Mouse (Mus musculus): ENCODE data around the gene Tcf7. TPM values are rescaled to one million over a fixed set of nuclear protein-coding genes. Genes with fewer than 3 reads are reported as not detected.
"Not testable (repeated sequence)": the region's sequence is repeated elsewhere in the genome, so short reads cannot be mapped to it uniquely, and the experiment has no call there.

Gene Tcf7
- total and polyA plus RNA-seq, 2 experiments from 2014 or later = 2.0 to 3.1 TPM

DNA sequence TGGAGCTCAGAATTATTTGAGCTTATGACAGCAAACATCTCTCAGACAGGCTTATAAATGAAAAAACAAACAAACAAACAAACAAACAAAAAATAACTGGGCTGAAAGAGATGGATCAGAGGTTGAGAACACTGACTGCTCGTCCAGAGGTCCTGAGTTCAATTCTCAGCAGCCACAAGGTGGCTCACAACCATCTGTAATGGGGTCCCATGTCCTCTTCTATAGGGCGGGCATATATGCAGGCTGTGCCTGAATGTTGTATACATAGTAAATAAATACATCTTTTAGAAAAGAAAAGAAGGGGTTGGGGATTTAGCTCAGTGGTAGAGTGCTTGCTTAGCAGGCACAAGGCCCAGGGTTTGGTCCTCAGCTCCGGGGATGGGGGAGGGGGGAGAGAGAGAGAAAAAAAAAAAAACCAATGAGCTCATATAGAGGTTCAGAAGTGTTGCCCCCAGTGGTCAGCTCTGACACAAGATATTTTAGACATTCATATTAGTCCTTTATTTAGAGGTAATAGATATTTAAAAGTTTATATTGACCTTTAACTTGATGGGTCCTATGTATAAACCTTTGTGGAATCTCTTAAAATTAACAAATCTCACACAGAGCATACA is 56.7 kb downstream of the Tcf7 start:
- Histone ChIP-seq H3K4me1 (ENCODE audit: insufficient read depth, low read length) (peaks cover 4% of the 10 kb centered on the region; the same call in 1 of the 2 replicates), H3K9ac (replicated peaks; ENCODE audit: low read length, poor library complexity, severe bottlenecking) (no peak overlapping the region), H3K4me2 (ENCODE audit: low read depth, low read length, poor library complexity, severe bottlenecking) (no peak overlapping the region), H3K27me3 (ENCODE audit: insufficient read depth, low read length) (0 out of 2 replicates have a peak, but pooled peaks cover 3% of the 10 kb centered on the region), H3K36me3 (ENCODE audit: insufficient read depth, low read length) (no peaks in the 10 kb centered on the region), H3K4me3 (ENCODE audit: low read depth, low read length) (no peak overlapping the region), H3K9me3 (ENCODE audit: low read length) (no peaks in the 10 kb centered on the region), H3K27ac (ENCODE audit: low read depth, low read length) (no peak overlapping the region)
- 59% methylated on average over 3 of the region's 3 CpGs for WGBS
- DNase-seq (ENCODE audit: low spot score) (no peak), ATAC-seq (ENCODE audit: low FRiP score) (no peak)
- no peak; the same call in 1 of the 2 replicates for TF ChIP-seq CTCF (IDR thresholded peaks at IDR 0.05)

- H3K4me2 ChIP-seq (ENCODE audit: low read depth, low read length, poor library complexity, severe bottlenecking) = peak overlapping the region; percentile 18; the same call in 1 of the 2 replicates
- 16% methylated on average over 19 of the region's 19 CpGs for WGBS
- DNase-seq (ENCODE audit: low spot score) (no peak), ATAC-seq (ENCODE audit: low FRiP score) (no peak)
- H3K27ac ChIP-seq (ENCODE audit: low read depth, low read length) = no peak overlapping the region
- 0 out of 2 replicates have a peak, but pooled peaks cover 3% of the 10 kb centered on the region for H3K27me3 ChIP-seq (ENCODE audit: insufficient read depth, low read length)
- H3K9me3 ChIP-seq (ENCODE audit: low read length) = no peaks in the 10 kb centered on the region
- no peaks in the 10 kb centered on the region for H3K36me3 ChIP-seq (ENCODE audit: insufficient read depth, low read length)
- H3K4me3 ChIP-seq (ENCODE audit: low read depth, low read length) = no peak overlapping the region
- no peaks in the 10 kb centered on the region for H3K4me1 ChIP-seq (ENCODE audit: insufficient read depth, low read length)
- TF ChIP-seq CTCF (IDR thresholded peaks at IDR 0.05) = no peak
- no peak overlapping the region for H3K9ac ChIP-seq (replicated peaks; ENCODE audit: low read length, poor library complexity, severe bottlenecking)
These were observed 58.7 kb downstream of the Tcf7 start for GRCm38 (mm10) chr11:52223968-52224682.

GRCm38 (mm10) chr11:52222891-52223290 is 59.9 kb downstream of the Tcf7 start:
- no peaks in the 10 kb centered on the region for H3K9me3 ChIP-seq (ENCODE audit: low read length)
- H3K9ac ChIP-seq (replicated peaks; ENCODE audit: low read length, poor library complexity, severe bottlenecking) = no peak overlapping the region
- no peak overlapping the region for H3K4me3 ChIP-seq (ENCODE audit: low read depth, low read length)
- H3K36me3 ChIP-seq (ENCODE audit: insufficient read depth, low read length) = no peaks in the 10 kb centered on the region
- DNase-seq (ENCODE audit: low spot score) = no peak
- 74% methylated on average over 6 of the region's 6 CpGs for WGBS
- no peaks in the 10 kb centered on the region for H3K4me1 ChIP-seq (ENCODE audit: insufficient read depth, low read length)
- no peak overlapping the region for H3K4me2 ChIP-seq (ENCODE audit: low read depth, low read length, poor library complexity, severe bottlenecking)
- peak; percentile 38 for TF ChIP-seq CTCF (IDR thresholded peaks at IDR 0.05)
- H3K27me3 ChIP-seq (ENCODE audit: insufficient read depth, low read length) = 0 out of 2 replicates have a peak, but pooled peaks cover 3% of the 10 kb centered on the region
- H3K27ac ChIP-seq (ENCODE audit: low read depth, low read length) = no peak overlapping the region
- ATAC-seq (ENCODE audit: low FRiP score) = no peak

DNA sequence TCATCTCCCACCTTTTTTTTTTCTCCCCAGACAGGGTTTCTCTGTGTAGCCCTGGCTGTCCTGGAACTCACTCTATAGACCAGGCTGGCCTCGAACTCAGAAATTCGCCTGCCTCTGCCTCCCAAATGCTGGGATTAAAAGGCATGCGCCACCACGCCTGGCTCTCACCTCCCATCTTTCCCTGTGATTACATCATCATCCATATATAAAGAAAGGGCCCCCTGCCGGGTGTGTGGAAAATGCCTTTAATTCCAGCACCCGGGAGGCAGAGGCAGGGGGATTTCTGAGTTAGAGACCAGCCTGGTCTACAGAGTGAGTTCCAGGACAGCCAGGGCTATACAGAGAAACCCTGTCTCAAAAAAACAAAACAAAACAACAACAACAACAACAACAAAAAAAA is 60.9 kb downstream of the Tcf7 start:
- ATAC-seq (ENCODE audit: low FRiP score) = not testable (repeated sequence)

GRCm38 (mm10) chr11:52220282-52220681 is 62.5 kb downstream of the Tcf7 start:
- Histone ChIP-seq H3K4me2 (ENCODE audit: low read depth, low read length, poor library complexity, severe bottlenecking) (no peak overlapping the region), H3K9me3 (ENCODE audit: low read length) (no peaks in the 10 kb centered on the region), H3K27me3 (ENCODE audit: insufficient read depth, low read length) (0 out of 2 replicates have a peak, but pooled peaks cover 3% of the 10 kb centered on the region), H3K36me3 (ENCODE audit: insufficient read depth, low read length) (no peaks in the 10 kb centered on the region), H3K27ac (ENCODE audit: low read depth, low read length) (no peak overlapping the region), H3K9ac (replicated peaks; ENCODE audit: low read length, poor library complexity, severe bottlenecking) (no peak overlapping the region), H3K4me3 (ENCODE audit: low read depth, low read length) (no peak overlapping the region), H3K4me1 (ENCODE audit: insufficient read depth, low read length) (no peaks in the 10 kb centered on the region)
- peak; percentile 78 for DNase-seq (ENCODE audit: low spot score)
- WGBS = 6% methylated on average over 4 of the region's 4 CpGs
- ATAC-seq (ENCODE audit: low FRiP score) = peak; percentile 68; the same call in 1 of the 2 replicates
- peak; percentile 84 for TF ChIP-seq CTCF (IDR thresholded peaks at IDR 0.05)

More for the DNA sequence above, 60.9 kb downstream of the Tcf7 start:
- H3K27me3 ChIP-seq (ENCODE audit: insufficient read depth, low read length); H3K9ac ChIP-seq (replicated peaks; ENCODE audit: low read length, poor library complexity, severe bottlenecking); H3K4me1 ChIP-seq (ENCODE audit: insufficient read depth, low read length); DNase-seq (ENCODE audit: low spot score); H3K27ac ChIP-seq (ENCODE audit: low read depth, low read length); H3K36me3 ChIP-seq (ENCODE audit: insufficient read depth, low read length); H3K4me2 ChIP-seq (ENCODE audit: low read depth, low read length, poor library complexity, severe bottlenecking); H3K4me3 ChIP-seq (ENCODE audit: low read depth, low read length); H3K9me3 ChIP-seq (ENCODE audit: low read length): not testable (repeated sequence)
- WGBS = 88% methylated on average over 6 of the region's 6 CpGs

DNA sequence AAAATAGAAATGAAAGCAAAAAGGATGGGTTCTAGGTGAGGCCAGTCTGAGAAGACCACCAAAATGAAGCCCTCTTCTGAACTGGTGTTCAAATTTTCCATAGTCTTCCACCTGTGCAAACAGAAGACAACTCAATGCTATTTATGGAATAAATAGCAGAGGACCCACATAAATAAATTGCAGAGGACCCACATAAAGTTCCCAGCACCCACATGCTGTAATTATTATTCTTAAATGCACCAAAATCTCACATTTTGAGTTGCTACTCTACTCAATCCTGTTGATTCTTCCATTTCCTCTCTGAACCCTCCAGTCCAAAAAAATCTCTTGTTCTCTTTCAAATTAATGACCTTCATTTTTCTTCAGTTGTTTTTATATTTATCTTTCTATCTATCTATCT is 68.9 kb downstream of the Tcf7 start, which contains the start of gene Olfr1371:
Gene Olfr1371 (minus strand): TSS at position 101 of the 400 bp plus-strand sequence.
- no peaks in the 10 kb centered on the region for H3K36me3 ChIP-seq (ENCODE audit: insufficient read depth, low read length)
- no peak for TF ChIP-seq CTCF (IDR thresholded peaks at IDR 0.05)
- no peak within 1 kb of the TSS for H3K27ac ChIP-seq (ENCODE audit: low read depth, low read length)
- H3K9ac ChIP-seq (replicated peaks; ENCODE audit: low read length, poor library complexity, severe bottlenecking) = no peak within 1 kb of the TSS
- H3K4me3 ChIP-seq (ENCODE audit: low read depth, low read length) = no peak within 1 kb of the TSS
- DNase-seq (ENCODE audit: low spot score) (no peak), ATAC-seq (ENCODE audit: low FRiP score) (no peak)
- H3K4me1 ChIP-seq (ENCODE audit: insufficient read depth, low read length) = no peaks in the 10 kb centered on the region
- no peaks in the 10 kb centered on the region for H3K9me3 ChIP-seq (ENCODE audit: low read length)
- no peaks in the 10 kb centered on the region for H3K27me3 ChIP-seq (ENCODE audit: insufficient read depth, low read length)
- no peak within 1 kb of the TSS for H3K4me2 ChIP-seq (ENCODE audit: low read depth, low read length, poor library complexity, severe bottlenecking)

Other genes starting within 250 kb of the Tcf7 start
- 141 and 143 TPM in 2 replicates for gene Ppp2ca, start 184.3 kb downstream of the Tcf7 start, total RNA-seq (2014; rRNA removed)
- gene Ppp2ca, start 184.3 kb downstream of the Tcf7 start, polyA plus RNA-seq (2015; fragmentation: Nextera tagmentation; extraction: Ambion mirVana) = 107 and 114 TPM in 2 replicates
- gene Olfr1373, start 137.5 kb downstream of the Tcf7 start, total RNA-seq (2014; rRNA removed) = not detected in 2 replicates
- not detected in 2 replicates for gene Olfr1373, start 137.5 kb downstream of the Tcf7 start, polyA plus RNA-seq (2015; fragmentation: Nextera tagmentation; extraction: Ambion mirVana)
- not detected in 2 replicates for gene Olfr1371, start 69.0 kb downstream of the Tcf7 start, total RNA-seq (2014; rRNA removed)
- not detected in 2 replicates for gene Olfr1371, start 69.0 kb downstream of the Tcf7 start, polyA plus RNA-seq (2015; fragmentation: Nextera tagmentation; extraction: Ambion mirVana)
- gene Skp1a, start 51.0 kb downstream of the Tcf7 start, total RNA-seq (2014; rRNA removed) = 466 and 613 TPM in 2 replicates
- gene Skp1a, start 51.0 kb downstream of the Tcf7 start, polyA plus RNA-seq (2015; fragmentation: Nextera tagmentation; extraction: Ambion mirVana) = 1,145 and 1,185 TPM in 2 replicates
- 337 and 343 TPM in 2 replicates for gene Vdac1, start 77.8 kb upstream of the Tcf7 start, total RNA-seq (2014; rRNA removed)
- gene Vdac1, start 77.8 kb upstream of the Tcf7 start, polyA plus RNA-seq (2015; fragmentation: Nextera tagmentation; extraction: Ambion mirVana) = 412 and 433 TPM in 2 replicates
- gene 9530068E07Rik, start 113.4 kb upstream of the Tcf7 start, total RNA-seq (2014; rRNA removed) = 125 and 127 TPM in 2 replicates
- gene 9530068E07Rik, start 113.4 kb upstream of the Tcf7 start, polyA plus RNA-seq (2015; fragmentation: Nextera tagmentation; extraction: Ambion mirVana) = 133 and 134 TPM in 2 replicates

All from midbrain, postnatal 0 days (tissue).